Mouse (Mus musculus): ENCODE data around the gene Sec16b. TPM values are rescaled to one million over a fixed set of nuclear protein-coding genes. Genes with fewer than 3 reads are reported as not detected.
A peak's percentile ranks its signal among the peaks of the same experiment; 100 is the strongest.

Gene Sec16b
- 0.74 and 1.9 TPM in 2 replicates for polyA plus RNA-seq (2014; fragmentation: Nextera tagmentation; extraction: Ambion mirVana)

DNA sequence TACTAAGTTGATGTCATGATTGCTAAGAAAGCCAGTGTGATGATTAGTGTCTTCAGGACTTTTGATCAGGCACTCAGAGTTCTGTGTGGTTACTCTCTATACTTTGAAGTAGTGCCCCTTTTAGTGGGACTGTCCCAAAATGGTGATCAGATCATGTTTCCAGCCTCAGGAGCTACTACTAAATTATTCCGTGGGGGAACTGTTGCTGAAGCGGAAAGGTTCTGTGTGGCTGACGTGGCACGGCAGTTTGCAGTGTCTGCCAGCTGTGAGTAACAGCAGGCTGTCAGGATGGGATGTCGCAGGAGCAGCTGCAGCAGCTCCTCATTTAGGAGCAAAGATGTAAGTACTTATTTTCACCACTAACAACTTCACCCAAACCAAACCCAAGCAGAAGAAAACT is at the start of gene Sec16b:
Sec16b (plus strand) TSS at position 207 of the 400 bp plus-strand sequence.
- 41% methylated on average over 5 of the region's 5 CpGs for WGBS (ENCODE audit: insufficient replicate concordance)
- no peak within 1 kb of the TSS for H3K27ac ChIP-seq (ENCODE audit: low read depth, low read length)
- H3K9ac ChIP-seq (ENCODE audit: low read depth, low read length), result no peak within 1 kb of the TSS
- H3K9me3 ChIP-seq (replicated peaks; ENCODE audit: control insufficient read depth, low read length), result no peaks in the 10 kb centered on the region
- no peaks in the 10 kb centered on the region for H3K36me3 ChIP-seq (ENCODE audit: control insufficient read depth, insufficient read depth, low read length)
- H3K4me2 ChIP-seq, result peak within 1 kb of the TSS; percentile 14
- no peak within 1 kb of the TSS for H3K4me3 ChIP-seq (ENCODE audit: low read depth, low read length)
- H3K4me1 ChIP-seq (ENCODE audit: control insufficient read depth, insufficient read depth, low read length), result no peaks in the 10 kb centered on the region
- ATAC-seq (replicated peaks; ENCODE audit: insufficient number of reproducible peaks, low FRiP score, low TSS enrichment), result no peak
- H3K27me3 ChIP-seq (ENCODE audit: control insufficient read depth, insufficient read depth, low read length), result no peaks in the 10 kb centered on the region

DNA sequence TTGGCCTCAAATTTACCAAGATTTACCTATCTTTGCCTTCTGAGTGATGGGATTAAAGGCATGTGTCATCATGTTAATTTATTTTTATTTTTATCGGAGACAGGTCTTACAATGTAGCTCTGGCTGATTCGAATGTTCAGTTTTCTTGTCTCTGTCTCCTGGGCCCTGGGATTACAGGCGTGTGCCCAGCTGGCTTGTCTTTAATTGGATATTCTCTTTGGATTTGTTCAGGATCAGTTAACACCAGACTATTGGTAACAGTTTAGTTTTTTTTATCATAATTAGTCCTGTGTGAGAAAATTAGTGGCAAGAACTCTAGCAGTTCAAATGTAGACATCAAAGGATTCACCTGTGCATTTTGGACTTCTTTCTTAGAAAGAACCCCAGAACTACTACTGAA is 48.7 kb upstream of the Sec16b start:
- ATAC-seq (replicated peaks; ENCODE audit: insufficient number of reproducible peaks, low FRiP score, low TSS enrichment), result no peak
- Histone ChIP-seq H3K27me3 (ENCODE audit: control insufficient read depth, insufficient read depth, low read length) (no peaks in the 10 kb centered on the region), H3K4me3 (ENCODE audit: low read depth, low read length) (no peak overlapping the region), H3K27ac (ENCODE audit: low read depth, low read length) (no peak overlapping the region), H3K4me2 (no peak overlapping the region), H3K36me3 (ENCODE audit: control insufficient read depth, insufficient read depth, low read length) (no peaks in the 10 kb centered on the region), H3K9ac (ENCODE audit: low read depth, low read length) (no peak overlapping the region), H3K9me3 (replicated peaks; ENCODE audit: control insufficient read depth, low read length) (no peaks in the 10 kb centered on the region), H3K4me1 (ENCODE audit: control insufficient read depth, insufficient read depth, low read length) (peaks cover 7% of the 10 kb centered on the region; the same call in 1 of the 2 replicates)
- 88% methylated on average over 3 of the region's 3 CpGs for WGBS (ENCODE audit: insufficient replicate concordance)

DNA sequence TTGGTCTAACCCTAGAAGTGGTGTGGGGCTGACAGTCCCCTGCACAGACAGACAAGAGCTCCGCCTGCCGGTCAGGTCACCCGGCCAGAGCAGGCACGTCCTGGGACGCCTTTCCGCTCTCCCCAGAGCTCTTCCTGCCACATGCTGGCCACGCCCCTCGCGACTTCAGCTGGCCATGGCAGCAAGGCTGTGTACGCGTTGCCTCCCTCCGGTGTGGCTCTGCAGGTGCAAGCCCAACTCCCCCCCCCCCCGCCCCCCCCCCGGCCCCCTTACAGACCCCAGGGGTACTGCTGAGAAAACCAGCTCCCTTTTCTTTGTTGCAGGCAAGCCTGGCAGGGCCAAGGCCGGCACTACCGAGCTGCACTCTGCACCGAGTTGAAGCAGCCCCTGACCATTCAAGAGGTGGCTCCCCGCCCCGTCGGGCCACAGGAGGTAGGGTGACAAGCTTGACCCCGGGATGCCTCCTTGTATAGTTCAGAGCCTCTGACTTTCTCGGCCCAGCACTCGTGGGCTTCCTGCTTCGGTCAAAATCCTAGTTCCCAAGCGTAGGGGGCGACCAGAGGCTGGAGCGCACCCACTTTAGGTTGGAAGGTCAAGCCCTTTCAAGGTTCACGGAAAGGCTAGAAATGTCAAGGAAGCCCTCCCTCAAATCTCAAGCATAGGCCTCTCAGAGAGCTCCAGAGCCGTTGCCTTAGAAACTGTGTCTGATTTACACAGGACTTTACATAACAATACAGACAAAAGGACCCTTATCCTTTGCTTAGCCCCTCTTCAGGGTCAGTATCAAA is 47.9 kb upstream of the Sec16b start, which contains the start of gene Cryzl2:
Cryzl2 (plus strand) TSS at position 157 of the 788 bp plus-strand sequence.
- Histone ChIP-seq H3K36me3 (ENCODE audit: control insufficient read depth, insufficient read depth, low read length) (no peaks in the 10 kb centered on the region), H3K9me3 (replicated peaks; ENCODE audit: control insufficient read depth, low read length) (no peaks in the 10 kb centered on the region), H3K9ac (ENCODE audit: low read depth, low read length) (peak within 1 kb of the TSS; percentile 80), H3K27me3 (ENCODE audit: control insufficient read depth, insufficient read depth, low read length) (no peaks in the 10 kb centered on the region), H3K4me3 (ENCODE audit: low read depth, low read length) (peak within 1 kb of the TSS; percentile 52), H3K4me2 (peak within 1 kb of the TSS; percentile 79), H3K27ac (ENCODE audit: low read depth, low read length) (no peak within 1 kb of the TSS), H3K4me1 (ENCODE audit: control insufficient read depth, insufficient read depth, low read length) (peaks cover 7% of the 10 kb centered on the region; the same call in 1 of the 2 replicates)
- ATAC-seq (replicated peaks; ENCODE audit: insufficient number of reproducible peaks, low FRiP score, low TSS enrichment), result peak; percentile 94
- 10% methylated on average over 27 of the region's 29 CpGs for WGBS (ENCODE audit: insufficient replicate concordance)

DNA sequence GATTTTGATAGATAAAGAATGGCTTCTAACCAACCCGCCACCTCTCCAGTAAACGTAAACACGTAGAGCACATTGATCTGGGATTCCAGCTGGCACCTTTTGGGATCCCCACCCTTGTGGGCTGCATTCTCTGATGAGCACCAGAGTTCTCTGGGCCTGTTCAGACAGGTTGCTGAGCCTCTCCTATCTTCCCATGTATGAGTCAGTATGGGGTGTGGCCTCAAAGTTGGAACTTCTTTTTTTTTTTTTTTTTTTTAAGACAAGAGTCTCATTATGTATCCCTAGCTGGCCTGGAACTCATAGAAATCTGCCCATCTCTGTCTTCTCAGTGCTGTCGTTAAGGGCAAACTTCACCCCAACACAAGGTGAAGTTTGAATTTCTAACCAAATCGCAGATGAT is 46.6 kb upstream of the Sec16b start:
- Histone ChIP-seq H3K36me3 (ENCODE audit: control insufficient read depth, insufficient read depth, low read length) (no peaks in the 10 kb centered on the region), H3K4me3 (ENCODE audit: low read depth, low read length) (no peak overlapping the region), H3K9me3 (replicated peaks; ENCODE audit: control insufficient read depth, low read length) (no peaks in the 10 kb centered on the region), H3K27me3 (ENCODE audit: control insufficient read depth, insufficient read depth, low read length) (no peaks in the 10 kb centered on the region), H3K4me2 (no peak overlapping the region), H3K27ac (ENCODE audit: low read depth, low read length) (no peak overlapping the region), H3K9ac (ENCODE audit: low read depth, low read length) (no peak overlapping the region), H3K4me1 (ENCODE audit: control insufficient read depth, insufficient read depth, low read length) (peaks cover 7% of the 10 kb centered on the region; the same call in 1 of the 2 replicates)
- ATAC-seq (replicated peaks; ENCODE audit: insufficient number of reproducible peaks, low FRiP score, low TSS enrichment), result no peak
- WGBS (ENCODE audit: insufficient replicate concordance), result 88% methylated on average over 5 of the region's 5 CpGs

DNA sequence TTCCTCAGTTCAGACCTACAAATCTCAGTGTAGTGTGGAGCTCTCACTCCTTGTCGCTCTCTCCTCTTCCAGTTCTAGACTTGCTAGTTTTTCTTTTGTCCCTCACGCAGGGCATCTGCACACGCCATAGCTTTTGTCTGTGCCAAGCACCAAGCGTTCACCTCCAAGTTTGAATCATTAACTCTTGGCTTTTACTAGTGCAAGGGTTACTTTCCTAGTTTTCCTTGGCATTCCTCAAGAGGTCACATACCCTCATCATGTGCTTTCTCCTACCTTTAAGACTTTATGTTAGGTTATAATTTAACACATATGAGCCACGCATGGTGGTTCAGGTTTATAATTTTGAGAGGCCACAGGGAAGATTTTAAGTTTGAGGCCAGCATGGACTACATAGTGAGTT is 45.3 kb upstream of the Sec16b start:
- ATAC-seq (replicated peaks; ENCODE audit: insufficient number of reproducible peaks, low FRiP score, low TSS enrichment), result no peak
- no peak overlapping the region for H3K27ac ChIP-seq (ENCODE audit: low read depth, low read length)
- no peaks in the 10 kb centered on the region for H3K9me3 ChIP-seq (replicated peaks; ENCODE audit: control insufficient read depth, low read length)
- H3K4me2 ChIP-seq, result no peak overlapping the region
- no peaks in the 10 kb centered on the region for H3K27me3 ChIP-seq (ENCODE audit: control insufficient read depth, insufficient read depth, low read length)
- no peak overlapping the region for H3K4me3 ChIP-seq (ENCODE audit: low read depth, low read length)
- H3K4me1 ChIP-seq (ENCODE audit: control insufficient read depth, insufficient read depth, low read length), result peaks cover 7% of the 10 kb centered on the region; the same call in 1 of the 2 replicates
- 93% methylated on average over 5 of the region's 5 CpGs for WGBS (ENCODE audit: insufficient replicate concordance)
- H3K36me3 ChIP-seq (ENCODE audit: control insufficient read depth, insufficient read depth, low read length), result no peaks in the 10 kb centered on the region
- no peak overlapping the region for H3K9ac ChIP-seq (ENCODE audit: low read depth, low read length)

DNA sequence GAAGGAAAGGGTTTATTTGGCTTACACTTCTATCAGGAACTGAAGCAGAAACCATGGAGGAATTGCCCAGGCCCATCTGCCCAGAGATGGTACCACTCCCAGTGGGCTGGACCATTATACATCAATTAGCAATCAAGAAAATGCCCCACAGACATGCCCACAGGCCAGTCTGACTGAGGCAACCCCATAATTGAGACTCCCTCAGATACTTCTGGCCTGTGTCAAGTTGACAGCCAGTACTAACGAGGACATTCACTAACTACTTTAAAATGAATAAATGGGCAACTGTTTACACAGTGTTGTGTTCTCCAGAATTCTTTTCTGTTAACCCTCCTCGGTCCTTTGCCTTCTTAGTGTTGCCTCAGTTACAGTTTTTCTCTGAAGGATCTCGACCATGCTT is 44.2 kb upstream of the Sec16b start:
- 53% methylated on average over 3 of the region's 3 CpGs for WGBS (ENCODE audit: insufficient replicate concordance)
- H3K36me3 ChIP-seq (ENCODE audit: control insufficient read depth, insufficient read depth, low read length), result no peaks in the 10 kb centered on the region
- H3K4me3 ChIP-seq (ENCODE audit: low read depth, low read length), result no peak overlapping the region
- no peak overlapping the region for H3K4me2 ChIP-seq
- no peak overlapping the region for H3K9ac ChIP-seq (ENCODE audit: low read depth, low read length)
- no peak for ATAC-seq (replicated peaks; ENCODE audit: insufficient number of reproducible peaks, low FRiP score, low TSS enrichment)
- H3K27ac ChIP-seq (ENCODE audit: low read depth, low read length), result no peak overlapping the region
- H3K9me3 ChIP-seq (replicated peaks; ENCODE audit: control insufficient read depth, low read length), result no peaks in the 10 kb centered on the region
- no peaks in the 10 kb centered on the region for H3K27me3 ChIP-seq (ENCODE audit: control insufficient read depth, insufficient read depth, low read length)
- H3K4me1 ChIP-seq (ENCODE audit: control insufficient read depth, insufficient read depth, low read length), result peaks cover 7% of the 10 kb centered on the region; the same call in 1 of the 2 replicates

DNA sequence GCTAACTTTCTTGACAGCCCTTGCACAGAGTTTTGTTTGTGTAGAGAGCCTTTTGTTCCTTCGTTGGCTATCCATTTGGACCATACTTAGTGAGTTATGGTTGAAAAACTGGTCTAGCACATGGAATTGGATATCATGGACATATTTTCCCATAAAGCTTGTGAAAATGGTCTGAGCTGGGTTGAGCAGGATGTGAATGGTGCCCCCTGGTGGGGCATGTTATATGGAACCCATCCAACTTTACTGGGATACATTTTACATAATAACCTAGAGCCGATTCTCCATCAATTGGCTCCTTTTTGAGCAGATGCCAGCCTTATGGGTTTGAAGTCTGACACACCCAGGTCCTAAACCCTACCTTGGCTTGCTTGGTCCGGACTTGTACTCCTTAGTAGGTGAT is 41.3 kb upstream of the Sec16b start:
- H3K27me3 ChIP-seq (ENCODE audit: control insufficient read depth, insufficient read depth, low read length), result no peaks in the 10 kb centered on the region
- no peaks in the 10 kb centered on the region for H3K4me1 ChIP-seq (ENCODE audit: control insufficient read depth, insufficient read depth, low read length)
- no peak overlapping the region for H3K4me3 ChIP-seq (ENCODE audit: low read depth, low read length)
- 61% methylated on average over 3 of the region's 3 CpGs for WGBS (ENCODE audit: insufficient replicate concordance)
- ATAC-seq (replicated peaks; ENCODE audit: insufficient number of reproducible peaks, low FRiP score, low TSS enrichment), result no peak
- no peak overlapping the region for H3K4me2 ChIP-seq
- H3K9ac ChIP-seq (ENCODE audit: low read depth, low read length), result no peak overlapping the region
- no peak overlapping the region for H3K27ac ChIP-seq (ENCODE audit: low read depth, low read length)
- no peaks in the 10 kb centered on the region; the same call in 1 of the 2 replicates for H3K36me3 ChIP-seq (ENCODE audit: control insufficient read depth, insufficient read depth, low read length)
- H3K9me3 ChIP-seq (replicated peaks; ENCODE audit: control insufficient read depth, low read length), result no peaks in the 10 kb centered on the region

DNA sequence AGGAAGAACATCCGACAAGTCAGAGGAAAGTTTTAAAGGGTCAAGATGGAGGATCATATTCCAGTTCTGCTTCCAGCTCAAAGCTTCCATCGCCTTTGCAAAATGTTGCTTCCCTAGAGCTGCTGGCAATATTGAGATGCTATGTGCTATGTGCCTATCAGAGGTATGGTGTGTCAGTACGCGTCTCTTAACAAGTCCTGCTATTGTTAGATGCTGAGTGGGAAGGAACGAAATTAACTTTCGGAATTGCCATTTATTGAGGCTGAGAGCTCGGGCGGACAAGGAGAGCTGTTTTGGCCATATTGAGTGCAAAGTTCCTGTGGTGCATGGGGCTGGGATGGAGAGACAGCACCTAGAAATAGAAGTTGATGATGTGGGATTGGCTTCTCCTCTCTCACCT is 38.7 kb upstream of the Sec16b start:
- Histone ChIP-seq H3K27ac (ENCODE audit: low read depth, low read length) (no peak overlapping the region), H3K9ac (ENCODE audit: low read depth, low read length) (no peak overlapping the region), H3K4me3 (ENCODE audit: low read depth, low read length) (no peak overlapping the region), H3K9me3 (replicated peaks; ENCODE audit: control insufficient read depth, low read length) (no peaks in the 10 kb centered on the region), H3K4me2 (no peak overlapping the region), H3K4me1 (ENCODE audit: control insufficient read depth, insufficient read depth, low read length) (no peaks in the 10 kb centered on the region), H3K27me3 (ENCODE audit: control insufficient read depth, insufficient read depth, low read length) (no peaks in the 10 kb centered on the region), H3K36me3 (ENCODE audit: control insufficient read depth, insufficient read depth, low read length) (peaks cover 5% of the 10 kb centered on the region; the same call in 1 of the 2 replicates)
- no peak for ATAC-seq (replicated peaks; ENCODE audit: insufficient number of reproducible peaks, low FRiP score, low TSS enrichment)
- 89% methylated on average over 8 of the region's 8 CpGs for WGBS (ENCODE audit: insufficient replicate concordance)

All from heart, embryonic 11.5 days (tissue).